Mouse (Mus musculus) stomach, postnatal 0 days (tissue): ENCODE data around the gene Trpm8. TPM values are rescaled to one million over a fixed set of nuclear protein-coding genes. Genes with fewer than 3 reads are reported as not detected.

ENCODE experiments used
- ATAC-seq: fragments of 200-750 bp; cut with Nextera tagmentation; 2 replicates; pipeline ENCODE4 v1.8.0; 2017; ENCODE audit not compliant: low FRiP score, low TSS enrichment
- DNase-seq: peaks from one replicate; pipeline ENCODE4 v3.0.0-alpha.2; 2016; ENCODE audit warnings: low spot score
- H3K27ac ChIP-seq: fragments of 300-500 bp; sonication (generic); replicated peaks from 2 replicates; pipeline ENCODE4 v1.5.1; 2014; ENCODE audit warnings: mild to moderate bottlenecking, control low read depth
- H3K27me3 ChIP-seq: fragments of 300-500 bp; sonication (generic); 2 replicates; pipeline ENCODE4 v1.6.1; 2014; ENCODE audit warnings: low read length; ENCODE audit not compliant: control insufficient read depth, insufficient read depth
- H3K36me3 ChIP-seq: fragments of 300-500 bp; sonication (generic); 2 replicates; pipeline ENCODE4 v1.6.1; 2014; ENCODE audit warnings: low read length, mixed read lengths; ENCODE audit not compliant: control insufficient read depth, insufficient read depth
- H3K4me1 ChIP-seq: fragments of 300-500 bp; sonication (generic); replicated peaks from 2 replicates; pipeline ENCODE4 v1.6.1; 2014; ENCODE audit warnings: antibody characterized with exemption; ENCODE audit not compliant: control insufficient read depth, insufficient read depth
- H3K4me2 ChIP-seq: fragments of 300-500 bp; sonication (generic); replicated peaks from 2 replicates; pipeline ENCODE4 v1.6.1; 2014; ENCODE audit warnings: low read depth, mild to moderate bottlenecking, control low read depth, moderate library complexity
- H3K4me3 ChIP-seq: fragments of 300-500 bp; sonication (generic); 2 replicates; pipeline ENCODE4 v1.5.1; 2014; ENCODE audit warnings: low read depth, low read length, control low read depth
- H3K9ac ChIP-seq: fragments of 300-500 bp; sonication (generic); 2 replicates; pipeline ENCODE4 v1.6.1; 2014; ENCODE audit warnings: mild to moderate bottlenecking, low read length, control low read depth, mixed read lengths
- H3K9me3 ChIP-seq: fragments of 300-500 bp; sonication (generic); 2 replicates; pipeline ENCODE4 v1.6.1; 2016; ENCODE audit warnings: low read length; ENCODE audit not compliant: control insufficient read depth
- CTCF ChIP-seq: IDR thresholded peaks from 2 replicates; pipeline ENCODE4 v1.5.1; 2016; ENCODE audit warnings: antibody characterized with exemption, low read depth, mild to moderate bottlenecking, moderate library complexity
- EP300 ChIP-seq: optimal IDR thresholded peaks from 2 replicates; pipeline ENCODE3; 2016; ENCODE audit warnings: antibody characterized with exemption
- WGBS: fragments of 180-500 bp; shearing (Covaris S2); extraction: QIAGEN DNeasy Blood & Tissue Kit; methylation state at CpG from one replicate; pipeline ENCODE4 v1.1.7; 2014; 5-methylcytosine and 5-hydroxymethylcytosine counted together
- polyA plus RNA-seq: library from polyadenylated mRNA; unstranded; fragments of >200 nt; fragmentation: Nextera tagmentation; extraction: Ambion mirVana; gene quantifications from 2 replicates; pipeline ENCODE4 v1.2.1, GENCODE M21; 2015

Trpm8 gene
- polyA plus RNA-seq, 1 experiment from 2014 or later, result 0.06 TPM

DNA sequence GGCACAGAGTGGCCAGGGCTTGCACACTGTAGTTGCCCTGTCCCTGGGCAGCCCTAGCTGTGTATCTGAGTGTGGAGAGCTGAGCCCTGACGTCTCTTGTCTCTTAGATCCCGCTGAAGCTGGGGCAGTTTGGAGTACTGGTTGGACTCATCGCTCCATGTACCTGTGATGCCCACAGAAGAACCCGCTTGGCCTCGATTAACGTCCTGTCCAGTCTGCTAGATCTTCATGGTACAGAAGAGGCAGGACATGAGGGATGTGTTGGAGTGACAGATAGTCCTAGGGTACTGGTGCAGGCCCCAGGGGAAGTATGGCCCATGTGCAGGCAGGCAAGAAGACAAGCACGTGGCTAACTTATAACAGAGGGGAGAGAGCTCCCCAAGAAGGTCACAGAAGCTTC, 27.9 kb upstream of the Trpm8 start:
- H3K4me1 ChIP-seq, result no peaks in the 10 kb centered on the region
- peaks cover 39% of the 10 kb centered on the region for H3K9me3 ChIP-seq
- 77% methylated on average over 7 of the region's 7 CpGs for whole genome bisulfite sequencing
- no peak for TF ChIP-seq CTCF
- no peak for TF ChIP-seq EP300
- DNase-seq, result no peak
- no peak overlapping the region for H3K4me2 ChIP-seq
- no peak for ATAC-seq
- H3K9ac ChIP-seq, result no peak overlapping the region
- H3K27me3 ChIP-seq, result no peaks in the 10 kb centered on the region
- H3K27ac ChIP-seq, result no peak overlapping the region
- no peak overlapping the region for H3K4me3 ChIP-seq
- no peaks in the 10 kb centered on the region for H3K36me3 ChIP-seq

DNA sequence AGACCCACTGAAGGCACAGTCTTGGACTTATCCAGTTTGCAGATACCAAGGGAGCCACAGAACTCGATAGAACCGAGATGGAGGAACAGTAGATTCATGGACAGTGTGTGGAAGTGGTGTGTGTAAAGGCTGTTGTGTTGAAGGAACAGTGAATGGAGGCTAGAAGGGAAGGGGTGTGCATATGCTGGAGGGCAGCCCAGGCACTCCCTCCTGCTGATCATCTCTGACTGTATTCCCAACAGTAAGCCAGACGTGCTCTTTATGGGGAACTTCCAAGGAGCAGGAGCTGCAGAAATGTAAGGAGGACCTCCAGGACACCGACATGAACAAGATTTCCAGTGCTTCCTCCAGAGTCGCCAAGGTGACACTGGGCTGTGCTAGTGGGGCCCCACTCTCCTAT, 27.4 kb upstream of the Trpm8 start:
- no peak overlapping the region for H3K4me2 ChIP-seq
- H3K4me3 ChIP-seq, result no peak overlapping the region
- no peaks in the 10 kb centered on the region for H3K36me3 ChIP-seq
- DNase-seq (no peak), ATAC-seq (no peak)
- H3K27ac ChIP-seq, result no peak overlapping the region
- H3K9me3 ChIP-seq, result peaks cover 40% of the 10 kb centered on the region
- no peak overlapping the region for H3K9ac ChIP-seq
- no peak for TF ChIP-seq EP300
- TF ChIP-seq CTCF, result no peak
- 77% methylated on average over 5 of the region's 5 CpGs for WGBS
- H3K4me1 ChIP-seq, result no peaks in the 10 kb centered on the region
- no peaks in the 10 kb centered on the region for H3K27me3 ChIP-seq

DNA sequence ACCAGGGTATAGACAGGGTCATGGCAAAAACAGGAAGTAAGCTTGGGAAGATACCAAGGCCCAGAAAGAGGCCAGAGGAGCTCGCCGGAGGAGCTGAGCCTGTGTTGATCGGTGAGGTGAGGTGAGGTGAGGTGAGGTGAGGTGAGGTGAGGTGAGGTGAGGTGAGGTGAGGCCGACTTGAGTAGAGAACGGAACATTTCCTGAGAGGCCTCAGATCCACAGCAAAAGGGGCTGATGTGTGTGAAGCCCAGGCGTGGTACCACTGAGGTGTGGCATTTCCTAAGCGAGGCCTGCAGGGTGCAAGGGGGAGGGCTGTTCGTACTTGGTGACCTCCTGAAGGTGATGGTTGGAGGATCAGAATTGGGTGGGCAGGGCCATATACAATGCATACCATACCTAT, 24.4 kb upstream of the Trpm8 start:
- ATAC-seq (no peak), DNase-seq (no peak)
- no peak for TF ChIP-seq CTCF
- TF ChIP-seq EP300, result no peak
- Histone ChIP-seq H3K27ac (no peak overlapping the region), H3K9me3 (peaks cover 47% of the 10 kb centered on the region), H3K36me3 (no peaks in the 10 kb centered on the region), H3K4me2 (no peak overlapping the region), H3K9ac (no peak overlapping the region), H3K27me3 (no peaks in the 10 kb centered on the region), H3K4me1 (0 out of 2 replicates have a peak, but pooled peaks cover 2% of the 10 kb centered on the region), H3K4me3 (no peak overlapping the region)
- WGBS, result 69% methylated on average over 8 of the region's 8 CpGs

DNA sequence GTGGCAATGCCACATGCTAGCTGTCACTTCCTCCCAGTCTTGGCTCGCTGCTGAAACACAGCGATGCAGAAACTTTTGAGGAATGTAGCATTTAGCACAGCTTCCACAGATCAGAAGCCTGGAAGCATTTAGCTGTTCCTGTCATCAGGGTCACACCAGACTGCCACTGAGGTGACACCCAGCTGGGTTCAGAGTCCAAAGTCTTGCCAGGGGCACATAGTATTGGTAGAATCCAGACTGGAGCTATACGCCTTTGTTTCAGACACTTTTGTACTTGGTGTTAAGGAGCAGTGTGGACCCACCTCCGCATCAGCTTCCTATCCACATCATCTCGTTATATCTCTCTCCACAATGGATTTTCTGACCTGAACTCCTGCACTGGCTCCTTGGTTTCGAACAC, 23.9 kb upstream of the Trpm8 start:
- 70% methylated on average over 6 of the region's 6 CpGs for WGBS
- Histone ChIP-seq H3K36me3 (no peaks in the 10 kb centered on the region), H3K4me1 (0 out of 2 replicates have a peak, but pooled peaks cover 2% of the 10 kb centered on the region), H3K4me3 (no peak overlapping the region), H3K4me2 (no peak overlapping the region), H3K9ac (no peak overlapping the region), H3K27me3 (no peaks in the 10 kb centered on the region), H3K9me3 (peaks cover 47% of the 10 kb centered on the region), H3K27ac (no peak overlapping the region)
- DNase-seq (no peak), ATAC-seq (no peak)
- no peak for TF ChIP-seq EP300
- no peak for TF ChIP-seq CTCF

DNA sequence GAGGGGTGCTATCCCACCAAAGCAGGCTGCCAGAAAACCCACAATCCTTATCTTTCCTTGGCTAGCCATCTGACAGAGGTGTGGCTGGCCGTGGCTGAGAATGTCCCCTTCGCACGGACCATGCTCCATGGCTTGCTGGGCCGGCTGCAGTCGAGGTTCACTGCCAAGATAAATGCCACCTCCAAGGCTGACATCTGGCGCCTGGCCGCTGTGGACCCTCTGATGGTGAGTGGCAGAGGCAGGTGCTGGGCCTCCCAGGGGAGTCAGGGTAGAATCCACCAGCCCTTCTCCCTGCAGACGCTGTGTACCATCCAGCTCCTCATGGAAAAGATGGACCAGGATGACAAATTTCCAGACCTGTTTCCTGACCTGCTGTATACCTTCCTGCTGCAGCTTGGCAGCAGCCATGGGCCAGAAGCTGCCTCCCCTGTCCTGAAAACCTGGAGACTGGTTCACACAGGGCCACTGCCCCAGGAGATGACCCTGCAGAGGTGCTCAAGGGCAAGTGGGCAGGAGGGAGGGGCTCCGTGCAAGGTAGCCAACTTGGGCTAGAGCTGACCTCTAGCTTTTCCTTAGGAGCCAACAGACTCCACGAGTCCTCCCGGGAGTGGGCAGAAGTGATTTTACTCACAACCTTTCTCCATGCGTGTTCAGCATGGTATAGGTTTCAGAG, 22.5 kb upstream of the Trpm8 start:
- H3K27me3 ChIP-seq, result no peaks in the 10 kb centered on the region
- peak; percentile 3; the same call in 1 of the 2 replicates for ATAC-seq

DNA sequence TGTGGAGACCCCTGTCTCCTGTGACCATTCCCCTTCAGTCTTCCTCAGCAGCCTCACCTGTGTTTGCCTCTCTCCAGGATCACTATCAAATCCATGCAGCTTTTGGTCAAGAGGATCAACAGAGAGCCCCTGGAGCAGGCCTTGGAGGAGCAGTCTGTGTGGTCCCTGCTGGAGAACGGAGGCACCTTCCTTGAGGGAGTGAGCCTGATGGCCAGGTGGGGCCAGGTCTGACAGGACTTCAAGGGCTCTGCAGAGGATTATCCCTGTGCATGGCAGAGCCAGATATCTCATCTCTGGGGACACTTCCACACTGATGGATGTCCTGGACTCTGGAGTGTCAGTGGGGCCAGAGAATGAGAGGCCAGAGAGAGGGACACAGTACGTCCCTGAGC, 22.0 kb upstream of the Trpm8 start:
- Histone ChIP-seq H3K4me3 (no peak overlapping the region), H3K36me3 (peaks cover 11% of the 10 kb centered on the region), H3K9ac (0 out of 2 replicates have a peak overlapping the region, but pooled peaks have one; percentile 2), H3K9me3 (peaks cover 29% of the 10 kb centered on the region), H3K4me1 (peaks cover 12% of the 10 kb centered on the region; the same call in 1 of the 2 replicates), H3K27ac (no peak overlapping the region), H3K4me2 (no peak overlapping the region), H3K27me3 (no peaks in the 10 kb centered on the region)
- WGBS, result 53% methylated on average over 2 of the region's 2 CpGs
- DNase-seq (no peak), ATAC-seq (no peak)
- TF ChIP-seq EP300 (no peak), CTCF (no peak)

More for the DNA sequence above, 22.5 kb upstream of the Trpm8 start:
- Histone ChIP-seq H3K9me3 (peaks cover 34% of the 10 kb centered on the region), H3K4me1 (peaks cover 7% of the 10 kb centered on the region; the same call in 1 of the 2 replicates), H3K27ac (no peak overlapping the region), H3K4me3 (no peak overlapping the region), H3K36me3 (peaks cover 5% of the 10 kb centered on the region), H3K4me2 (no peak overlapping the region), H3K9ac (0 out of 2 replicates have a peak overlapping the region, but pooled peaks have one; percentile 2)
- DNase-seq, result no peak
- 86% methylated on average over 12 of the region's 12 CpGs for WGBS
- TF ChIP-seq CTCF (no peak), EP300 (no peak)
